Mouse (Mus musculus) heart, embryonic 15.5 days (tissue): ENCODE results near the gene Adamtsl4. TPM values are rescaled to one million over a fixed set of nuclear protein-coding genes. Genes with fewer than 3 reads are reported as not detected.
"Not testable (repeated sequence)": the region's sequence is repeated elsewhere in the genome, so short reads cannot be mapped to it uniquely, and the experiment has no call there.

ENCODE experiments used
- ATAC-seq: fragments of 200-750 bp; cut with Nextera tagmentation; replicated peaks from 2 replicates; pipeline ENCODE4 v1.8.0; 2017; ENCODE audit warnings: low read depth, moderate TSS enrichment; ENCODE audit not compliant: insufficient number of reproducible peaks, insufficient read depth, low FRiP score
- H3K27ac ChIP-seq: fragments of 300-500 bp; sonication (generic); 2 replicates; pipeline ENCODE4 v1.5.1; 2015; ENCODE audit warnings: mild to moderate bottlenecking, inconsistent platforms
- H3K27me3 ChIP-seq: fragments of 300-500 bp; sonication (generic); 2 replicates; pipeline ENCODE4 v1.6.1; 2015; ENCODE audit warnings: inconsistent platforms
- H3K36me3 ChIP-seq: fragments of 300-500 bp; sonication (generic); 2 replicates; pipeline ENCODE4 v1.6.1; 2015; ENCODE audit warnings: mild to moderate bottlenecking, inconsistent platforms
- H3K4me1 ChIP-seq: fragments of 300-500 bp; sonication (generic); replicated peaks from 2 replicates; pipeline ENCODE4 v1.6.1; 2015; ENCODE audit warnings: inconsistent platforms
- H3K4me2 ChIP-seq: fragments of 300-500 bp; sonication (generic); 2 replicates; pipeline ENCODE4 v1.6.1; 2015; ENCODE audit warnings: inconsistent platforms, mild to moderate bottlenecking, moderate library complexity
- H3K4me3 ChIP-seq: fragments of 300-500 bp; sonication (generic); 2 replicates; pipeline ENCODE4 v1.5.1; 2015; ENCODE audit warnings: mild to moderate bottlenecking, inconsistent platforms
- H3K9ac ChIP-seq: fragments of 300-500 bp; sonication (generic); 2 replicates; pipeline ENCODE4 v1.6.1; 2015; ENCODE audit warnings: mild to moderate bottlenecking, inconsistent platforms
- H3K9me3 ChIP-seq: fragments of 300-500 bp; sonication (generic); replicated peaks from 2 replicates; pipeline ENCODE4 v1.6.1; 2016; ENCODE audit warnings: inconsistent platforms
- WGBS: fragments of 180-500 bp; shearing (Covaris S2); methylation state at CpG from one replicate; pipeline ENCODE4 v1.1.7; 2015; ENCODE audit warnings: mixed read lengths; 5-methylcytosine and 5-hydroxymethylcytosine counted together
- polyA plus RNA-seq: library from polyadenylated mRNA; unstranded; fragments of >200 nt; fragmentation: Nextera tagmentation; extraction: Ambion mirVana; gene quantifications from 2 replicates; pipeline ENCODE4 v1.2.1, GENCODE M21; 2015

Adamtsl4 gene
- polyA plus RNA-seq, 1 experiment from 2014 or later: 6.9 TPM

DNA sequence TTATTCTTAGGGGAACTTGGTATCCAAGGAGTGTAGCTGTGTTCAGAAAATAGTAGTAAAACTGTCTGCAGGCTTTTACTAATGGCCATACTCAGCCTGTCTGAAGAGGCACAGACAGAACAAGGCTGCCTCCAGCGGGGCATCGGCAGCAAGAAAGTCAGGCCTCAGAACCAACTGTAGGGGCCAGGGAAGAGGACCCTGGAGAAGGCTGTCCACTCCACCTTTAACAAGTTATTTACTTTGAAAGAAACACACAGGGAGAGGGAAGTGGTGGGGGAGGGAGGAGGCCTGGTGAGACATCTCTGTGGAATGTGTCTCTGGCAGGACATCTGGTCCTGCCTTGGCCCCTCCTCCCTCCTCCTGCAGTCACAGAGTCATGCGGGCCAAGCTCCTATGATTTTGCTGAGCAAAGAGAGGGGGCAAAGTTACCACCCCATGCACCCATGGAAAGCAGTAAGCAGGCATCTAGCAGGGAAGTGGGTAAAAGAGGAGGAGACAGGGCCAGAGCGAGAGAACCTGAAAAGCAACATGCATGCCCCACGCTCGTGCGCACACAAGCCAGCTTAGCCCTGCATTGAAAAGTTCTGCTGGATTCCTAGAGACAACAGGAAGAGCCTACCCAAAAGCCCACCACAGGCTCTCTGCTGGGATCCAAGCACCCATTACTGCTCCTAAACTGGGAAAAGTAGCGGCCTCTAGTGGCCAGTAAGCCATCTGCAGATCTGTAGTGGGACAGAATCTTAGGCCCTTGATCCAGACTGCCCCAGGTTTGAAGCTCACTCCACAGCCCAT is 12.2 kb downstream of the Adamtsl4 start:
- Histone ChIP-seq H3K4me1 (peaks cover 67% of the 10 kb centered on the region), H3K36me3 (no peaks in the 10 kb centered on the region; the same call in 1 of the 2 replicates), H3K27ac (peak overlapping the region; percentile 97), H3K4me2 (peak overlapping the region; percentile 64), H3K27me3 (no peaks in the 10 kb centered on the region), H3K9me3 (no peaks in the 10 kb centered on the region), H3K4me3 (peak overlapping the region; percentile 16; the same call in 1 of the 2 replicates), H3K9ac (peak overlapping the region; percentile 40)
- ATAC-seq: peak; percentile 47
- WGBS: 11% methylated on average over 8 of the region's 8 CpGs

DNA sequence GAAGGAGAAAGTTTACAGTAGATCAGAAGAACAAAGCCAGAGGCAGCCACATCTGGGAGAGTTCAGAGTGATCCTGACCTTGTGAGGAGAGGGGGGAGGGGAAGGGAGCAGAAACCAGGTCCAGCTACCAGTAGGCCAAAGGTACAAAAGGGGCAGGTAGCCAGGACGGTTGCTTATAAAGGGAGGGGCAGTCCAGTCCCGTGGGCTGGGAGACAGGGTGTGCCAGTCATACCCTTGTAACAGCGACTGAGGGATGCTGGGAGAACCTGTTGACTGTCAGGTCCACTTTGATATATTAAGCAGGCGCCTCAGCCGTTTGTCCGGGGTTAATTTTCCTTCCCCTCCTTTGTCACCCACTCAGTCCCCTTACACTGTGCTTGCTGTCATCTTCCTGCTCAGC is 12.9 kb downstream of the Adamtsl4 start:
- peak overlapping the region; percentile 97 for H3K27ac ChIP-seq
- no peaks in the 10 kb centered on the region for H3K9me3 ChIP-seq
- H3K4me3 ChIP-seq: 0 out of 2 replicates have a peak overlapping the region, but pooled peaks have one; percentile 8
- peak overlapping the region; percentile 64 for H3K4me2 ChIP-seq
- H3K9ac ChIP-seq: peak overlapping the region; percentile 40
- H3K27me3 ChIP-seq: no peaks in the 10 kb centered on the region
- peaks cover 67% of the 10 kb centered on the region for H3K4me1 ChIP-seq
- ATAC-seq: no peak
- WGBS: 3% methylated on average over 6 of the region's 6 CpGs
- no peaks in the 10 kb centered on the region; the same call in 1 of the 2 replicates for H3K36me3 ChIP-seq

DNA sequence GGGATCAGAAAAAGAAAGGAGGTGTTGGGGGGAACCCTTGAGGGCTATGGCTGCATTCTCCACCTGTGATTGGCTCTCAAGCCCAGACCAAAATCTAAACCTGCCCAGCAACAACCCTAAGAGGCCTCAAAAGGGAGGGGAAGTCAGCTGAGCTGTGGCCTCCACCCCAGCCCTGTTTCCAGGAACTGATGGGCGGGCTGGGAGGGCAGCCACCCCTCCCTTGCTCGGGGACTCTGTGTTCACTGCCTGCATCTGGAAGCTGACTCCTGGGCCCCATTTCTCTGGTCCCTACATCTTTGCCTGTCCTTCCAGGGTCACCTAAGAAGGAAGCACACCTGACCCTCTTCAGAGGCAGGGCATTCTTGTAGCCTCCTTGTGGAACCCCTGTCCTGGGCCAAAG is 13.5 kb downstream of the Adamtsl4 start:
- Histone ChIP-seq H3K9me3 (no peaks in the 10 kb centered on the region), H3K36me3 (no peaks in the 10 kb centered on the region; the same call in 1 of the 2 replicates), H3K4me3 (peak overlapping the region; percentile 27), H3K4me2 (peak overlapping the region; percentile 64), H3K27me3 (no peaks in the 10 kb centered on the region), H3K27ac (peak overlapping the region; percentile 97), H3K4me1 (peaks cover 68% of the 10 kb centered on the region), H3K9ac (peak overlapping the region; percentile 54)
- WGBS: 8% methylated on average over 2 of the region's 2 CpGs
- ATAC-seq: peak; percentile 58

DNA sequence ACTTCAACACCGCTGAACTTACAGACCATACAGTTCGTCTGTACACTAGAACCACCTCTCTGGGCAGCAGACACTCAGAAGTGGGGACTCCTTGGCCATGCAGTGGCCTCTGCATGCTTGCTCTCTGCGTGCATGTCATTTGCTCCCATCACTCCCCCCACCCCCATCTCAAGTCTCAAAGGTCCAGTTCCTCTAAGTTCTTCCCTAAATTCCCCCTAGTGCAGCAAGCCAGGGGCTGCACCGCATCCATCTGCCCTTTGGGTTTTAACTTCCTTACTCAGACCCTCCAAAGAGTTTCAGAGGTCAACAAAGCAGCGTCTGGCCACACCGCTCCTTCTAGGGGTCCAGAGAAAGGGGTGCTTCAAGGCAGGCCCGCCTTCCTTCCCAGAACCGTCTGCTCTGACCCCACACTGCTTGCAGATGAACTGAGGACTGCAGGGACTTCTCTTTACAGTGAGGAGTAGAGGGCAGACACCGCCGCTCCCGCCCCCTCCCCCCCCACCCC is 14.0 kb downstream of the Adamtsl4 start:
- H3K36me3 ChIP-seq: no peaks in the 10 kb centered on the region; the same call in 1 of the 2 replicates
- H3K9me3 ChIP-seq: no peaks in the 10 kb centered on the region
- H3K27ac ChIP-seq: peak overlapping the region; percentile 97
- H3K27me3 ChIP-seq: no peaks in the 10 kb centered on the region
- H3K4me3 ChIP-seq: peak overlapping the region; percentile 27
- peak overlapping the region; percentile 64 for H3K4me2 ChIP-seq
- WGBS: 9% methylated on average over 11 of the region's 11 CpGs
- peak; percentile 16 for ATAC-seq
- peak overlapping the region; percentile 54 for H3K9ac ChIP-seq
- peaks cover 71% of the 10 kb centered on the region for H3K4me1 ChIP-seq

DNA sequence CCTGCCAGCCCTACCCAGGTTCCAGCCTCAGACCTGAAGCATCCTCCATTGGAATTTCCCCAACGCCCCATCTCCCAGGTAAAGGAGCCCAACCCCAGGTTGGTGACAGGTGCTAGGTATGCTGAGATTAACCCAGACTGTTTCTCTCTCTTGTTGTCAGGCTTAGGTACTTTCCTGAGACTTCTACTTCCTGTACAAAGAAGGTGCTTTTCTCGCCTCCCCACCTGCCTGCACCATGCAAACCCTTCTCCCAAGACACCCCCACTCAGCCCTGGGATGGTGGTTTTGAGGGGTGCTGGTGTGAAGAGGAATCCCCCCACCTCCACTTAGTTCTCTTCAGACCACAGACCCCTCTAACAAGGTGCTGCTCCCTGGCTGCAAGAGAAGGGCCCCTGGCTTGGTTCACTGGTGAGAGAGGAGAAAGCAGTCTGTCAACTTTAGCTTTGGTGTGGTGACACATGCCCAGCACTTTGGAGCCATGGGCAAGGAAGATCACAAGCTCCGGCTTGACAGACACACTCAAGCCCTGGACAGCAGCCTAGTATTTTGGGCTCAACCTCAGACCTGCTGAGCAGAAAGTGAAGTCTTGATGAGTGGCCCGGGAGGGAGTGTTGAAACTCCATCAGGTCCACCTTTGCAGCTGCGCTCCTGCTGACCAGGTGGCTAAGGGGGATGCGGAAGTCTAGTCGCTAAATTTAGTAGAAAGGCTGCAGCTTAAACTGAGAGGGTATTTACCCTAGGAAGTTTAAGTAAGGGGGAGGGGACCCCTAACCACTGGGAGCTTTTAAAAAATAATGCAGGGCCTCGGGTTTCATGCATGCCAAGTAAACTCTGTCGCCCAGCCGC is 14.6 kb downstream of the Adamtsl4 start:
- Histone ChIP-seq H3K27me3 (no peaks in the 10 kb centered on the region), H3K4me3 (peak overlapping the region; percentile 27; the same call in 1 of the 2 replicates), H3K4me2 (peak overlapping the region; percentile 64), H3K4me1 (peaks cover 78% of the 10 kb centered on the region), H3K9me3 (no peaks in the 10 kb centered on the region), H3K27ac (peak overlapping the region; percentile 97), H3K9ac (peak overlapping the region; percentile 54), H3K36me3 (no peaks in the 10 kb centered on the region; the same call in 1 of the 2 replicates)
- 19% methylated on average over 10 of the region's 10 CpGs for WGBS
- peak; percentile 5; the same call in 1 of the 2 replicates for ATAC-seq

DNA sequence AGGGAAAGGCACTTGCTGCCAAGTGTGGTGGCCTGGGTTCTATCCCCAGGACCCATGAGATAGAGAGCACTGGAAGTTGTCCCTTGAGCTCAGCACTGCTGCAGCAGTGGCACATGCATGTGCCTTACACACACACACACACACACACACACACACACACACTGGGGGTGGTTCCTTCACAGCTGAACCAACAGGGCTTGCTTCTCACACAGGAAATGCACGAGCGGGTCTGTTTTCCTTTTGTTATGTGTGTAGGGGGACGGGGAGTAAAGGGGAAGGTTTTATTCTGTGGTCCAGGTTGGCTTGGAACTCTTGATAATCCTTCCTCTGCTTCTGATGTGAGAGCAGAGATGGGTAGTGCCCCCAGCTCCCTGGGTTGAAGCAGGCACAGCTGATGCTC is 15.3 kb downstream of the Adamtsl4 start:
- peak overlapping the region; percentile 97 for H3K27ac ChIP-seq
- H3K4me3 ChIP-seq: 0 out of 2 replicates have a peak overlapping the region, but pooled peaks have one; percentile 27
- H3K4me2 ChIP-seq: peak overlapping the region; percentile 64
- peak overlapping the region; percentile 54; the same call in 1 of the 2 replicates for H3K9ac ChIP-seq
- H3K9me3 ChIP-seq: no peaks in the 10 kb centered on the region
- WGBS: 39% methylated on average over 3 of the region's 3 CpGs
- no peaks in the 10 kb centered on the region; the same call in 1 of the 2 replicates for H3K36me3 ChIP-seq
- H3K27me3 ChIP-seq: no peaks in the 10 kb centered on the region
- no peak for ATAC-seq
- peaks cover 81% of the 10 kb centered on the region for H3K4me1 ChIP-seq

DNA sequence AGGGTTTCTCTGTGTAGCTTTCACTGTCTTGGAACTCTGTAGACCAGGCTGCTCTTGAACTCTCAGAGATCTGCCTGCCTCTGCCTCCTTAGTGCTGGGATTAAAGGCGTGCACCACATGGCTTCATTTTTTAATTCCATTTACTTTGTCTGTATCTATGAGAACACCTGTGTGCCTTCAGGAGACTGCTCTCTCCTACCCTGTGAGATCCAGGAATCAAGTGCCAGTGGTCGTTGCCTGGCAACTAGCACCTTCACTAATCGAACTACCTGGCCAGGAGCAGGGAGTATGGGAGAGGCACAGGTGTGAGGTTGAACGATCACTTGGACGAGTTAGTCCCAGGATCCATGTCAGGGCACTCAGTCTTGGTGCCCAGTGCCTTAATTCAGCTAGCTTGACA is 16.5 kb downstream of the Adamtsl4 start:
- H3K4me2 ChIP-seq: no peak overlapping the region
- 86% methylated on average over 5 of the region's 5 CpGs for whole genome bisulfite sequencing
- H3K4me1 ChIP-seq: peaks cover 81% of the 10 kb centered on the region
- no peaks in the 10 kb centered on the region; the same call in 1 of the 2 replicates for H3K36me3 ChIP-seq
- H3K27me3 ChIP-seq: no peaks in the 10 kb centered on the region
- ATAC-seq: no peak
- no peak overlapping the region for H3K4me3 ChIP-seq
- no peaks in the 10 kb centered on the region for H3K9me3 ChIP-seq
- H3K9ac ChIP-seq: no peak overlapping the region; the same call in 1 of the 2 replicates
- 0 out of 2 replicates have a peak overlapping the region, but pooled peaks have one; percentile 5 for H3K27ac ChIP-seq

DNA sequence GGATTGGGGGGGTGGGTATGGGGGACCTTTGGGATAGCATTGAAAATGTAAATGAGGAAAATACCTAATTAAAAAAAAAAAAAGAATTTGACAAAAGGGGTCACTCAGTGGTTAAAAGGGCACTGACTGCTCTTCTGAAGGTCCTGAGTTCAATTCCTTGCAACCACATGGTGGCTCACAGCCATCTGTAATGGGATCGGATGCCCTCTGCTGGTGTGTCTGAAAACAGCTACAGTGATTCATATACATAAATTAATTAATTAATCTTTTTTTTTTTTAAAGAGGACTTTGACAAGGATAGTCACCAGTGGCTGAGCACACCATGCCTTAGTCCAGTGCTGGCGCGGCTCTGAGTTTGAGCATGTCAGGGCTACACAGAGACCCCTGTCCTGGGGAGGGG is 17.3 kb downstream of the Adamtsl4 start:
- not testable (repeated sequence) for H3K9me3 ChIP-seq, H3K4me3 ChIP-seq, ATAC-seq, H3K27me3 ChIP-seq, H3K9ac ChIP-seq, H3K4me2 ChIP-seq, H3K36me3 ChIP-seq
- 0 out of 2 replicates have a peak overlapping the region, but pooled peaks have one; percentile 5 for H3K27ac ChIP-seq
- H3K4me1 ChIP-seq: peaks cover 81% of the 10 kb centered on the region
- 94% methylated on average over 3 of the region's 3 CpGs for WGBS

DNA sequence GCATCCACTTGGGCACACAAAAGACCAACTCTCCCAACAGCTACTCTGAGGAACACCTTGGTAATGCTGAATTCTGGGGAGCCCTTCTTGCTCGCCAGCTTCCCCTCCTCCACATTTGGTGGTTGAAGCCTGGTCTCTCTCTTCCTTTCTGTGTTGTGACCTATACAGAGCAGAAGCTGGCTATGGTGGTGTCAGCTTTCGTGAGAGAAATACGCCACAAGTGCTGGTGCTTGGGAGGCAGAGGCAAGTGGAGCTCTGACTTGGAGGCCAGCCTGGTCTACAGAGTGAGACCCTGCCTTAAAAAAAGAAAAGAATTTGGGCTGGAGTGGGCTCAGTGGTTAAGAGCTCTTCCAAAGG is 18.4 kb downstream of the Adamtsl4 start:
- peaks cover 81% of the 10 kb centered on the region for H3K4me1 ChIP-seq

DNA sequence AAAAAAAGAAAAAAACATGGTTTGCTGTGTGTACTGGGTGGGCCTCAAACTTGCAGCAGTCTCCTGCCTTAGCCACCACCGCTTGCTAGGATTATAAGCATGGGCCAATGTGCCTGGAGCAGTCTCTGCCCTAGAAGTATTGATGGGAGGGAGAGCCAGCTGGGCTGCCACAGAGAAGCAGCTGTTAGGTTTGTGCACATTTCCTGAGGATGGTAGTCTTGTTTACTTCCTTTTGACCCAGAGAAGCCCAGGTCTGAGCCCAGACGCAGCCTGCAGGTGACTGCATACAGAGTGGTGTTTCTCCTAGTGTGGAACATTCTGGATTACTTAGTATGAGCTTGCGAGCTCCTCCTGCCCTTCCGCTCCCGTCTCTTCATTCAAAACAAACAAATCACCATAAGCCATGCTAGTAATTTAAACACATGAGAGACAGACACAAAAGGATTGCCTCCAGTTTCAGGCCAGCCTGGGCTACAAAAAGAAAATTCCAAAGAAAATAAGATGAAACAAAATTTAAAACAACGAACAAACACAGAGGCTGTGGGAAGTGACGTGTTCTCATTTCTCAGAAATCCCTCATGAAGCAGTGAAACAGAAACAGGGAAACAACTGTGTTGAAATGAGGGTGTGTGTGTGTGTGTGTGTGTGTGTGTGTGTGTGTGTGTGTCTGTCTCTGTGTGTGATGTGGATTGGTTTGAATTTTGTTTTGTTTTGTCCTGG is 19.0 kb downstream of the Adamtsl4 start:
- peaks cover 9% of the 10 kb centered on the region for H3K36me3 ChIP-seq
- peaks cover 81% of the 10 kb centered on the region for H3K4me1 ChIP-seq
- no peak overlapping the region for H3K4me3 ChIP-seq
- WGBS: 72% methylated on average over 7 of the region's 7 CpGs
- no peaks in the 10 kb centered on the region for H3K9me3 ChIP-seq
- no peaks in the 10 kb centered on the region for H3K27me3 ChIP-seq
- no peak overlapping the region for H3K9ac ChIP-seq
- peak overlapping the region; percentile 35 for H3K4me2 ChIP-seq
- no peak for ATAC-seq
- peak overlapping the region; percentile 98 for H3K27ac ChIP-seq

More for the DNA sequence above, 18.4 kb downstream of the Adamtsl4 start:
- no peak for ATAC-seq
- Histone ChIP-seq H3K4me2 (no peak overlapping the region), H3K9me3 (no peaks in the 10 kb centered on the region), H3K9ac (no peak overlapping the region), H3K27me3 (no peaks in the 10 kb centered on the region), H3K27ac (peak overlapping the region; percentile 98), H3K4me3 (no peak overlapping the region), H3K36me3 (peaks cover 8% of the 10 kb centered on the region)
- WGBS: 88% methylated on average over 3 of the region's 3 CpGs
